Mouse (Mus musculus) heart, embryonic 14.5 days (tissue): ENCODE measurements around the gene Lrp1. TPM values are rescaled to one million over a fixed set of nuclear protein-coding genes. Genes with fewer than 3 reads are reported as not detected.

Source experiments
- ATAC-seq: fragments of 200-750 bp; cut with Nextera tagmentation; 2 replicates; pipeline ENCODE4 v1.8.0; 2017; ENCODE audit warnings: low read depth, moderate TSS enrichment; ENCODE audit not compliant: insufficient number of reproducible peaks, insufficient read depth, low FRiP score
- H3K27ac ChIP-seq, 2 experiments: fragments of 200-500 bp in 1 of 2; fragments of 300-500 bp in 1 of 2; sonication (generic) in 1 of 2; replicated peaks in 1 of 2; 2 replicates each; pipeline ENCODE4 v1.5.1; 2012 to 2014; ENCODE audit warnings: low read depth in 2 of 2, low read length in 2 of 2, control low read depth in 1 of 2, mild to moderate bottlenecking in 1 of 2, mixed read lengths in 1 of 2; ENCODE audit not compliant: control insufficient read depth in 1 of 2, insufficient read depth in 1 of 2
- H3K27me3 ChIP-seq: fragments of 300-500 bp; sonication (generic); 2 replicates; pipeline ENCODE4 v1.6.1; 2014; ENCODE audit warnings: mild to moderate bottlenecking, low read length, control low read depth; ENCODE audit not compliant: control insufficient read depth, insufficient read depth
- H3K36me3 ChIP-seq: fragments of 300-500 bp; sonication (generic); 2 replicates; pipeline ENCODE4 v1.6.1; 2014; ENCODE audit warnings: mild to moderate bottlenecking, control low read depth, low read length, mixed read lengths; ENCODE audit not compliant: control insufficient read depth, insufficient read depth
- H3K4me1 ChIP-seq, 2 experiments: fragments of 200-500 bp in 1 of 2; fragments of 300-500 bp in 1 of 2; sonication (generic) in 1 of 2; 2 replicates each; pipeline ENCODE4 v1.6.1; 2012 to 2014; ENCODE audit warnings: low read length in 2 of 2, control low read depth in 1 of 2, mixed read lengths in 1 of 2; ENCODE audit not compliant: control insufficient read depth in 2 of 2, insufficient read depth in 2 of 2
- H3K4me2 ChIP-seq: fragments of 300-500 bp; sonication (generic); 2 replicates; pipeline ENCODE4 v1.6.1; 2014; ENCODE audit warnings: mild to moderate bottlenecking, low read length
- H3K4me3 ChIP-seq, 2 experiments: fragments of 200-500 bp in 1 of 2; fragments of 300-500 bp in 1 of 2; sonication (generic) in 1 of 2; 2 replicates each; pipeline ENCODE4 v1.5.1; 2012 to 2014; ENCODE audit warnings: low read length in 2 of 2, mild to moderate bottlenecking in 2 of 2, control low read depth in 1 of 2, low read depth in 1 of 2, moderate library complexity in 1 of 2; ENCODE audit not compliant: control insufficient read depth in 1 of 2, insufficient read depth in 1 of 2
- H3K9ac ChIP-seq: fragments of 300-500 bp; sonication (generic); 2 replicates; pipeline ENCODE4 v1.6.1; 2014; ENCODE audit warnings: mild to moderate bottlenecking, low read length
- H3K9me3 ChIP-seq: fragments of 300-500 bp; sonication (generic); 2 replicates; pipeline ENCODE4 v1.6.1; 2016; ENCODE audit warnings: low read length, control low read depth; ENCODE audit not compliant: control insufficient read depth
- WGBS: fragments of 180-500 bp; shearing (Covaris S2); extraction: QIAGEN DNeasy Blood & Tissue Kit; methylation state at CpG from one replicate; pipeline ENCODE4 v1.1.7; 2014; 5-methylcytosine and 5-hydroxymethylcytosine counted together
- polyA plus RNA-seq: library from polyadenylated mRNA; unstranded; fragments of >200 nt; fragmentation: Nextera tagmentation; extraction: Ambion mirVana; gene quantifications from 2 replicates; pipeline ENCODE4 v1.2.1, GENCODE M21; 2014

Lrp1 gene
- polyA plus RNA-seq, 1 experiment from 2014 or later = 31.2 TPM

- 89% methylated on average over 17 of the region's 17 CpGs for WGBS
- H3K4me3 ChIP-seq = no peak overlapping the region
- H3K4me1 ChIP-seq = peaks cover 0 to 2% of the 10 kb centered on the region in 2 experiments; a peak in 1 of 4 replicates
- no peak for ATAC-seq
- no peaks in the 10 kb centered on the region for H3K9me3 ChIP-seq
- no peaks in the 10 kb centered on the region for H3K27me3 ChIP-seq
- H3K9ac ChIP-seq = no peak overlapping the region
- H3K4me2 ChIP-seq = no peak overlapping the region
- H3K36me3 ChIP-seq = peaks cover 70% of the 10 kb centered on the region
- H3K27ac ChIP-seq = no peak overlapping the region
Measured at GRCm38 (mm10) chr10:127570937-127571641, 49.9 kb downstream of the Lrp1 start.

- no peak for ATAC-seq
- 54% methylated on average over 6 of the region's 6 CpGs for WGBS
- H3K9me3 ChIP-seq = no peaks in the 10 kb centered on the region
- H3K36me3 ChIP-seq = peaks cover 72% of the 10 kb centered on the region
- H3K4me2 ChIP-seq = no peak overlapping the region
- H3K9ac ChIP-seq = no peak overlapping the region
- H3K4me3 ChIP-seq = no peak overlapping the region
- peaks cover 0 to 2% of the 10 kb centered on the region in 2 experiments; a peak in 1 of 4 replicates for H3K4me1 ChIP-seq
- H3K27me3 ChIP-seq = no peaks in the 10 kb centered on the region
- no peak overlapping the region for H3K27ac ChIP-seq
Measured at GRCm38 (mm10) chr10:127570384-127570783, 50.6 kb downstream of the Lrp1 start.

GRCm38 (mm10) chr10:127569450-127569849 lies 51.5 kb downstream of the Lrp1 start:
- no peak overlapping the region for H3K27ac ChIP-seq
- H3K9ac ChIP-seq = no peak overlapping the region
- peaks cover 66% of the 10 kb centered on the region for H3K36me3 ChIP-seq
- no peaks in the 10 kb centered on the region for H3K27me3 ChIP-seq
- no peak overlapping the region for H3K4me3 ChIP-seq
- H3K4me1 ChIP-seq = peaks cover under 1 to 6% of the 10 kb centered on the region in 2 experiments
- H3K9me3 ChIP-seq = no peaks in the 10 kb centered on the region
- whole genome bisulfite sequencing = 16% methylated on average over 3 of the region's 3 CpGs
- no peak for ATAC-seq
- H3K4me2 ChIP-seq = no peak overlapping the region

DNA sequence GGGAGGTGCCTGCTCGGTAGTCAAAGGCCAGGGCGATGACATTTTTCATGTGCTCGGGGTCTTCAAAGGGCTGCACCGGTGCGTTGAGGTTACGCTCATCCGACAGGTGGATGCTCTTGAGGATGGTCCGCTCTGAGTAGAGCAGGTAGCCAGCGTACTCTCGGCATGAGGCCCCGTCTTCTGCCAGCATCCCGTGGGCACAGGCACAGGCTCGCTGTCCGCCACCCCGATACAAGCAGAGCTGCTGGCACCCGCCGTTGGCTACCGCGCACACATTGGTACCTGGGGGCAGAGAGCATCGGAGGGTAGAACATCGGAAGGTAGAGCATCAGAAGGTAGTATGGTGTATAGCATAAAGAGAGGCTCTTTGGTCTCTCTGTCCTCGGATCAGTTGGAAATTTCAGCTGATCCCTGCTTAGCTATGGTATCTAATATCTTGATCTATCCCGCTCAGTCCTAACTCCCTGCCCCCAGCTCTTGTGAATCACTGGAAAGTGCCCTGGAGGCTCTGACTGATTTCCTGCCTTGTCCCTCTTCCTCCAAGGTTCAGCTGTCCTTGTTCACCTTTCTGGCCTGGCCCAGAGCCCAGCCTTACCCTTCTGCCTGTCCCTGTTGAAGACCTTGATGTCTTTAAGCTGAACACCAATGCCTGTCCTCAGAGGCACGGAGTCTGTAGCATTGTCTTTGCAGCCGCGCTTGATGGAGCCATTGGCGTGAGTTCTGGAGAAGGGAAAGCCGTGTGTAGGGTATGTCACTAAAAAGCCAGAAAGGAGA lies 54.2 kb downstream of the Lrp1 start:
- Histone ChIP-seq H3K27ac (no peak overlapping the region), H3K36me3 (peaks cover 47% of the 10 kb centered on the region), H3K9ac (no peak overlapping the region), H3K4me3 (no peak overlapping the region), H3K27me3 (no peaks in the 10 kb centered on the region), H3K4me1 (peaks cover 14 to 19% of the 10 kb centered on the region in 2 experiments), H3K9me3 (no peaks in the 10 kb centered on the region), H3K4me2 (no peak overlapping the region)
- WGBS = 92% methylated on average over 28 of the region's 28 CpGs
- ATAC-seq = no peak

- peak; percentile 64 for ATAC-seq
- Histone ChIP-seq H3K36me3 (peaks cover 56% of the 10 kb centered on the region), H3K27me3 (no peaks in the 10 kb centered on the region), H3K4me2 (no peak overlapping the region; the same call in 1 of the 2 replicates), H3K9me3 (no peaks in the 10 kb centered on the region), H3K27ac (peak overlapping the region; percentile 19 to 53; a peak in 3 of 4 replicates), H3K4me1 (peaks cover 14 to 16% of the 10 kb centered on the region in 2 experiments), H3K9ac (0 out of 2 replicates have a peak overlapping the region, but pooled peaks have one; percentile 16), H3K4me3 (no peak overlapping the region)
- 13% methylated on average over 13 of the region's 13 CpGs for WGBS
Measured at GRCm38 (mm10) chr10:127564301-127564700, 56.6 kb downstream of the Lrp1 start.

DNA sequence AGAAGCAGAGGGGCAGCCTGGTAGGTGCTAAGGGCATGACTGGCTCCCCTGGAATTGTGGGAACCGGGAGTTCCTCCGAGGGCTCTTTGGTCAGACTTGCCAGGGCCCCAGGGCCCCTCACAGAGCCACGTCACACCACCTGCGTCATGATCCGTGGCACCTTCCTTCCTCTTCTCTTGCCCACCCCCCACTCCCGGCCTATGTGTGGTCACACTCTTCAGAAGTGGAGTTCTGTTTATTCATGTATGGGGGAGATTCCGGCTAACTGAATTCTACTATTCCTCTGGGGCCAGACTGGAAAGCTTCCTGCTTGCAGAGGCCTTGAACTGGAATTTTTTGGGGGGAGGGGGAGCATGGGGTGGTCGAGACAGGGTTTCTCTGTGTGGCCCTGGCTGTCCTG lies 57.1 kb downstream of the Lrp1 start:
- no peaks in the 10 kb centered on the region for H3K9me3 ChIP-seq
- no peak overlapping the region for H3K4me3 ChIP-seq
- peaks cover 57% of the 10 kb centered on the region for H3K36me3 ChIP-seq
- ATAC-seq = no peak
- 0 out of 2 replicates have a peak overlapping the region, but pooled peaks have one; percentile 16 for H3K9ac ChIP-seq
- H3K27ac ChIP-seq = peak overlapping the region in 1 of 2 experiments; percentile 10; a peak in 2 of 4 replicates
- peaks cover 14 to 16% of the 10 kb centered on the region in 2 experiments for H3K4me1 ChIP-seq
- 65% methylated on average over 8 of the region's 8 CpGs for WGBS
- H3K4me2 ChIP-seq = no peak overlapping the region
- no peaks in the 10 kb centered on the region for H3K27me3 ChIP-seq

DNA sequence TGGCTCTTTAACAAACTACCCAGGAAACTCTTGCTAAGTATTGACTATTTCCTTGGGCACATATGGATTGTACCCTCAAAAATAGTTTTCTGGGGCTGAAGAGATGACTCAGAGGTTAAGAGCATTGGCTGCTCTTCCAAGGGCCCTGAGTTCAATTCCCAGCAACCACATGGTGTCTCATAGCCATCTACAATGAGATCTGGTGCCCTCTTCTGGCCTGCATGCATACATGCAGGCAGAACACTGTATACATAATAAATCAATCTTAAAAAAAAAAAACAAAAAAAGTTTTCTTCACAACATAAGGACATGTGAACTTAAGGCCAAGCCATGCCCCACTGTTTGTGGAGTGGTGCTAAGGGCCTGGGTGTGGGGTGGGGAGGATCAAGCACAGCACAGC lies 59.8 kb downstream of the Lrp1 start:
- Histone ChIP-seq H3K27ac (no peak overlapping the region), H3K27me3 (no peaks in the 10 kb centered on the region), H3K9me3 (no peaks in the 10 kb centered on the region), H3K4me3 (no peak overlapping the region), H3K36me3 (peaks cover 62% of the 10 kb centered on the region), H3K4me2 (no peak overlapping the region), H3K4me1 (peaks cover 14 to 16% of the 10 kb centered on the region in 2 experiments), H3K9ac (no peak overlapping the region)
- no peak for ATAC-seq
